Mouse (Mus musculus): Measurements from ENCODE around the gene Tnrc6b. TPM values are rescaled to one million over a fixed set of nuclear protein-coding genes. Genes with fewer than 3 reads are reported as not detected.

Gene Tnrc6b
- polyA plus RNA-seq, 1 experiment from 2014 or later = 10.1 TPM

DNA sequence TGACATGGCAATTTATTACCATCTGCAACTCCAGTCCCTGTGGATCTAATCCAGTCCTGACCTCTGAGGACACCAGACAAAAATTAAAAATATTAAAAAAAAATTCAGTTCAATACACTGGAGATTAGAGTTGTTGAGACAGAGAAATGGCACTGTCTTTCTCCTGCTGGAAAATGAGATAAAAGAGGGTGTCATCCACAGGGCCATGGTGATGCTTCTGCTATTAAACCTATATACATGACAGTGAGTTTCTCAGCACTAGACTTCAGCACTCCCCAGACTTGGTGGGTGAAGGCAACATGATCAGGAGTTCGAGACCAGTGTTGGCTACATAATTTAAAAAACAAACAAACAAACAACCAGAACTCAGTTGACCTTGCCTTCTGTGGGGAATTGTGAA, 43.0 kb downstream of the Tnrc6b start:
- DNase-seq (ENCODE audit: low spot score) (no peak), ATAC-seq (no peak)
- Histone ChIP-seq H3K9ac (replicated peaks; ENCODE audit: low read depth) (no peak overlapping the region), H3K4me1 (ENCODE audit: insufficient read depth, low read depth, low read length) (no peaks in the 10 kb centered on the region; the same call in 1 of the 2 replicates), H3K27ac (ENCODE audit: low read length) (no peak overlapping the region), H3K9me3 (ENCODE audit: low read length) (no peaks in the 10 kb centered on the region), H3K4me2 (replicated peaks; ENCODE audit: low read depth, low read length) (no peak overlapping the region), H3K27me3 (replicated peaks; ENCODE audit: insufficient read depth, low read length) (no peaks in the 10 kb centered on the region), H3K4me3 (ENCODE audit: low read depth, low read length) (no peak overlapping the region), H3K36me3 (ENCODE audit: insufficient read depth, low read length) (no peaks in the 10 kb centered on the region)
- 92% methylated on average over 1 of the region's 1 CpGs for WGBS
- no peak for TF ChIP-seq EP300 (IDR thresholded peaks at IDR 0.05)
- TF ChIP-seq CTCF (IDR thresholded peaks at IDR 0.05) = no peak

DNA sequence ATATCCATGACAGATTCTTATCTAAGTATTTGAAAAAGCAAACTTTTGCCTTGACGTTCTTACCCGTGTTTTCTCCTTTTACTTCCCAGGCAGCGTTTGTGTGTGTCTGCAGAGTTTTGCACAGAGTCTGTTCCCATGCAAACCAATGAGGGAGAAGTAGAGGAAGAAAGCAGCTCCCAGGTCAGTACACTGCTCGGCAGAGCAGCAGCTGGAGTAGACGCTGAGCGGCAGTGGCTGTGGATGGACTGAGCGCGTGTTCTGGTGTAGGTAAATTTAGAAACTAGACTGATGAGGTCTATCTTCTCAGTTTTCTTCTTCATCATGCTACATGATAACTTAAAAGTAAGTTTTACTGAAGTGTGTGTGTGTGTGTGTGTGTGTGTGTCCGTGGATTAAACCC, 48.3 kb downstream of the Tnrc6b start:
- no peak for DNase-seq (ENCODE audit: low spot score)

DNA sequence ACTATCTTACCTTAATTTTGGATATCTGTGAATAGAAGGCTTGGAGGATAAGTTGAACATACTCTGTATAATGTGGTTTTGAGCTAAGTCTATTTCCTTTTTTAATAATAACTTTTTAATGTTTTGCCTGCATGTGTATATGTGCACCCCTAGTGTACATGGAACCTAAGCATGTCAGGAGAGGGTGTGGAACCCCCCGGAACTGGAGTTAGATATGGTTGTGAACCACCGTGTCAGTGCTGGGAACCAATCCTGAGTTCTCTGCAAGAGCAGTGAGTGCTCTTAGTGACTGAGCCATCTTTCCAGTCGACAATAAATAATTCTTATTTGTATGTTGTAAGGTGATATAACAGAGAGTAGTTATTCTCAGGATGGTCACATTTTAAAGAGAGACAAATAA, 49.4 kb downstream of the Tnrc6b start:
- Histone ChIP-seq H3K27ac (ENCODE audit: low read length) (no peak overlapping the region), H3K4me3 (ENCODE audit: low read depth, low read length) (no peak overlapping the region), H3K9ac (replicated peaks; ENCODE audit: low read depth) (no peak overlapping the region), H3K4me2 (replicated peaks; ENCODE audit: low read depth, low read length) (no peak overlapping the region), H3K9me3 (ENCODE audit: low read length) (no peaks in the 10 kb centered on the region), H3K4me1 (ENCODE audit: insufficient read depth, low read depth, low read length) (no peaks in the 10 kb centered on the region), H3K27me3 (replicated peaks; ENCODE audit: insufficient read depth, low read length) (no peaks in the 10 kb centered on the region), H3K36me3 (ENCODE audit: insufficient read depth, low read length) (0 out of 2 replicates have a peak, but pooled peaks cover 3% of the 10 kb centered on the region)
- no peak for TF ChIP-seq EP300 (IDR thresholded peaks at IDR 0.05)
- no peak for TF ChIP-seq CTCF (IDR thresholded peaks at IDR 0.05)
- no peak for DNase-seq (ENCODE audit: low spot score)
- 84% methylated on average over 3 of the region's 3 CpGs for WGBS
- no peak for ATAC-seq

More for the DNA sequence above, 48.3 kb downstream of the Tnrc6b start:
- no peaks in the 10 kb centered on the region for H3K4me1 ChIP-seq (ENCODE audit: insufficient read depth, low read depth, low read length)
- H3K9ac ChIP-seq (replicated peaks; ENCODE audit: low read depth) = no peak overlapping the region
- ATAC-seq = no peak
- H3K4me3 ChIP-seq (ENCODE audit: low read depth, low read length) = no peak overlapping the region
- TF ChIP-seq CTCF (IDR thresholded peaks at IDR 0.05) (no peak), EP300 (IDR thresholded peaks at IDR 0.05) (no peak)
- H3K36me3 ChIP-seq (ENCODE audit: insufficient read depth, low read length) = 0 out of 2 replicates have a peak, but pooled peaks cover 3% of the 10 kb centered on the region
- H3K27ac ChIP-seq (ENCODE audit: low read length) = no peak overlapping the region
- H3K4me2 ChIP-seq (replicated peaks; ENCODE audit: low read depth, low read length) = no peak overlapping the region
- 80% methylated on average over 9 of the region's 9 CpGs for WGBS
- no peaks in the 10 kb centered on the region for H3K9me3 ChIP-seq (ENCODE audit: low read length)
- no peaks in the 10 kb centered on the region for H3K27me3 ChIP-seq (replicated peaks; ENCODE audit: insufficient read depth, low read length)

DNA sequence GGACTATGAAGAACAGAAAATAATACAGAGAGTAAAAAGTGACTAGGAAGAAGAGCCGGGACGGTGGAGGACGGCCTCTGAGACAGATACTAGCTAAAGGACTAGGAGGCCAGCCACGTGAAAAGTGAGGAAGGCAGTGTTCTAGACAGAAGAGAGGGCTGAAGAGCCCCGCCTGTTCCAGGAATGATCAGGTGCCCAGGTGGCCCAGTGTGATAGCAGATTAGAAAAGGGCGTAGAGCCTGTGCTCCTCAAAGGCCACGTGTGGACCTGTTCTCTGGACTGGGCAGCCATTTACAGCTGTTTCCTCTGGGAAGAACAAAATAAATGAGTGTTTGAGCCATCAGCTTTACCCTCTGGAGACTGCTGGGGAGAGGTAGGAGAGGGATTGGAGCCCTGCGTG, 49.8 kb downstream of the Tnrc6b start:
- no peaks in the 10 kb centered on the region for H3K9me3 ChIP-seq (ENCODE audit: low read length)
- no peak for TF ChIP-seq CTCF (IDR thresholded peaks at IDR 0.05)
- TF ChIP-seq EP300 (IDR thresholded peaks at IDR 0.05) = no peak
- DNase-seq (ENCODE audit: low spot score) = no peak
- H3K4me3 ChIP-seq (ENCODE audit: low read depth, low read length) = no peak overlapping the region
- H3K9ac ChIP-seq (replicated peaks; ENCODE audit: low read depth) = no peak overlapping the region
- 62% methylated on average over 8 of the region's 8 CpGs for WGBS
- peak; percentile 40 for ATAC-seq
- H3K27ac ChIP-seq (ENCODE audit: low read length) = no peak overlapping the region
- no peak overlapping the region for H3K4me2 ChIP-seq (replicated peaks; ENCODE audit: low read depth, low read length)
- no peaks in the 10 kb centered on the region for H3K27me3 ChIP-seq (replicated peaks; ENCODE audit: insufficient read depth, low read length)
- no peaks in the 10 kb centered on the region for H3K4me1 ChIP-seq (ENCODE audit: insufficient read depth, low read depth, low read length)
- H3K36me3 ChIP-seq (ENCODE audit: insufficient read depth, low read length) = 0 out of 2 replicates have a peak, but pooled peaks cover 3% of the 10 kb centered on the region

DNA sequence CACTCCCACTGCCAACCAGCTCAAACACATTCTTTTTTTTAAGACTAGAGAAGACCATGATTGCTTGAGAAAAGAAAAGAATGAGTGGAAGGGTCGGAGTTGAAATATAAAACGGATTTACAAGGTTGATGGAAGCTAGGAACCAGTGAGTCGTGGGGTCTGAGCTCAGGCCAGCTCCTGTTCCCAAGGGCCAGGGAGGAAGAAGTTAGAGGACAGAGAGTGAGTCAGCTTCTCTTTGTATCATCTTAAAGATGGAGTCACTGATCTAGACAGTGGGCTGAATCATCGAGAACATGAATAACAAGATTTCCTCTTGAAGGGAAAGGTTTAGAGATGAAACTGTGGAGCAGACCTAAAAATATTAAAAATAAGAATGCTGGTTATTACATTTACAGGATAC, 51.5 kb downstream of the Tnrc6b start:
- no peak overlapping the region for H3K4me3 ChIP-seq (ENCODE audit: low read depth, low read length)
- no peaks in the 10 kb centered on the region for H3K27me3 ChIP-seq (replicated peaks; ENCODE audit: insufficient read depth, low read length)
- WGBS = 88% methylated on average over 4 of the region's 4 CpGs
- H3K9me3 ChIP-seq (ENCODE audit: low read length) = no peaks in the 10 kb centered on the region
- no peak for ATAC-seq
- H3K4me2 ChIP-seq (replicated peaks; ENCODE audit: low read depth, low read length) = no peak overlapping the region
- TF ChIP-seq EP300 (IDR thresholded peaks at IDR 0.05) (no peak), CTCF (IDR thresholded peaks at IDR 0.05) (no peak)
- H3K9ac ChIP-seq (replicated peaks; ENCODE audit: low read depth) = no peak overlapping the region
- no peaks in the 10 kb centered on the region for H3K4me1 ChIP-seq (ENCODE audit: insufficient read depth, low read depth, low read length)
- 0 out of 2 replicates have a peak, but pooled peaks cover 3% of the 10 kb centered on the region for H3K36me3 ChIP-seq (ENCODE audit: insufficient read depth, low read length)
- no peak overlapping the region for H3K27ac ChIP-seq (ENCODE audit: low read length)
- DNase-seq (ENCODE audit: low spot score) = no peak

DNA sequence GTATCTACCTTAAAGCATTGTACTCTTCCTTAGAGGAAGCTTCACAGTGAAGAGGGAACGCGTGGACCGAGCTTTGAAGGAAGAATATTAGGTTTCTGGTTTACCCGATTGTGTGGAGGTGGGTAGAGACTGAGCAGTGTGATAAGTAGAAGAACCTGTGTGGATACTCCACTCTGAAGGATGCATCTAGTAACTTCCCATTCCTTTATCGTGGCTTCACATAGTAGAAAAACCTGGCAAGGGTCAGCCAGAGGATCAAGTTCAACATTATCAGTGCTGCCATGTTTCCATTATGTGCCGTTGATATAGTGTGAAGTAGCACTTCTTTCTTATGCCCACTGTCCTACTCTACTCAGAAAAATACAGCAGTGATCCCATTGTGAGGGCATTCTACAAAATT, 53.6 kb downstream of the Tnrc6b start:
- no peaks in the 10 kb centered on the region for H3K9me3 ChIP-seq (ENCODE audit: low read length)
- DNase-seq (ENCODE audit: low spot score) = no peak

DNA sequence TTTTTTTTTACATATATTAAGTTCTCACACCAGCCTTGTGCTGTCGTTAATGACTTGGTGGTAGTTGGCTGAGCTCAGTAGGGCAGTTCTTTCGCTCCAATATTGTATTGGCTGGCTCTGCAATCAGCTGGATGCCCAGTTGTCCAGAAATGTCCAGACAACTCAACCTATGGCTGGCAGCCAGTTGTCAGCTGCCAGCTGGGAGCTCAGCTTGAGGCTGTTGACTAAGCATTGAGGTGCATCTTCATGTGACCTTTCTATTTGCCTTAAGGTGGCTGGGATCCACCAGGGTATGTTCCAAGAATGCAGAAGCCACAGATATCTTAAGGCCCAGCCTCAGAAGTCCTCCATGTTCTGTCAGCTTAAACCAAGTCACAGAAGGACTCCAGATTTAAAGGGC, 54.3 kb downstream of the Tnrc6b start:
- no peak overlapping the region for H3K4me3 ChIP-seq (ENCODE audit: low read depth, low read length)
- no peaks in the 10 kb centered on the region for H3K4me1 ChIP-seq (ENCODE audit: insufficient read depth, low read depth, low read length)
- WGBS = 88% methylated on average over 2 of the region's 2 CpGs
- DNase-seq (ENCODE audit: low spot score) (no peak), ATAC-seq (no peak)
- no peaks in the 10 kb centered on the region for H3K36me3 ChIP-seq (ENCODE audit: insufficient read depth, low read length)
- TF ChIP-seq EP300 (IDR thresholded peaks at IDR 0.05) (no peak), CTCF (IDR thresholded peaks at IDR 0.05) (no peak)
- H3K27ac ChIP-seq (ENCODE audit: low read length) = no peak overlapping the region
- no peak overlapping the region for H3K4me2 ChIP-seq (replicated peaks; ENCODE audit: low read depth, low read length)
- H3K9me3 ChIP-seq (ENCODE audit: low read length) = no peaks in the 10 kb centered on the region
- H3K9ac ChIP-seq (replicated peaks; ENCODE audit: low read depth) = no peak overlapping the region
- H3K27me3 ChIP-seq (replicated peaks; ENCODE audit: insufficient read depth, low read length) = no peaks in the 10 kb centered on the region

More for the DNA sequence above, 53.6 kb downstream of the Tnrc6b start:
- Histone ChIP-seq H3K36me3 (ENCODE audit: insufficient read depth, low read length) (no peaks in the 10 kb centered on the region), H3K9ac (replicated peaks; ENCODE audit: low read depth) (no peak overlapping the region), H3K4me1 (ENCODE audit: insufficient read depth, low read depth, low read length) (no peaks in the 10 kb centered on the region), H3K27ac (ENCODE audit: low read length) (no peak overlapping the region), H3K4me2 (replicated peaks; ENCODE audit: low read depth, low read length) (no peak overlapping the region), H3K4me3 (ENCODE audit: low read depth, low read length) (no peak overlapping the region), H3K27me3 (replicated peaks; ENCODE audit: insufficient read depth, low read length) (no peaks in the 10 kb centered on the region)
- no peak for ATAC-seq
- 92% methylated on average over 6 of the region's 6 CpGs for WGBS
- TF ChIP-seq CTCF (IDR thresholded peaks at IDR 0.05) (no peak), EP300 (IDR thresholded peaks at IDR 0.05) (no peak)

Measured in lung, postnatal 0 days (tissue).